Mouse (Mus musculus) liver, embryonic 12.5 days (tissue): Measurements from ENCODE around the gene Rfx1. TPM values are rescaled to one million over a fixed set of nuclear protein-coding genes. Genes with fewer than 3 reads are reported as not detected.

Experiments
- ATAC-seq: fragments of 200-750 bp; cut with Nextera tagmentation; 2 replicates; pipeline ENCODE4 v1.8.0; 2017; ENCODE audit warnings: moderate number of reproducible peaks, mild to moderate bottlenecking, moderate library complexity
- H3K27ac ChIP-seq: fragments of 300-500 bp; sonication (generic); 2 replicates; pipeline ENCODE4 v1.5.1; 2016; ENCODE audit warnings: mild to moderate bottlenecking
- H3K27me3 ChIP-seq: fragments of 300-500 bp; sonication (generic); replicated peaks from 2 replicates; pipeline ENCODE4 v1.6.1; 2016; ENCODE audit warnings: mild to moderate bottlenecking, moderate library complexity
- H3K36me3 ChIP-seq: fragments of 300-500 bp; sonication (generic); 2 replicates; pipeline ENCODE4 v1.6.1; 2016; ENCODE audit warnings: mild to moderate bottlenecking, moderate library complexity
- H3K4me1 ChIP-seq: fragments of 300-500 bp; sonication (generic); 2 replicates; pipeline ENCODE4 v1.6.1; 2016
- H3K4me2 ChIP-seq: fragments of 300-500 bp; sonication (generic); 2 replicates; pipeline ENCODE4 v1.6.1; 2016; ENCODE audit warnings: mild to moderate bottlenecking, moderate library complexity
- H3K4me3 ChIP-seq: fragments of 300-500 bp; sonication (generic); 2 replicates; pipeline ENCODE4 v1.5.1; 2016; ENCODE audit warnings: mild to moderate bottlenecking, moderate library complexity
- H3K9ac ChIP-seq: fragments of 300-500 bp; sonication (generic); 2 replicates; pipeline ENCODE4 v1.6.1; 2016; ENCODE audit warnings: mild to moderate bottlenecking, moderate library complexity
- H3K9me3 ChIP-seq: fragments of 300-500 bp; sonication (generic); replicated peaks from 2 replicates; pipeline ENCODE4 v1.6.1; 2016; ENCODE audit warnings: mild to moderate bottlenecking, moderate library complexity
- WGBS: fragments of 180-500 bp; shearing (Covaris S2); methylation state at CpG from one replicate; pipeline ENCODE4 v1.1.7; 2016; ENCODE audit not compliant: insufficient replicate concordance; 5-methylcytosine and 5-hydroxymethylcytosine counted together
- polyA plus RNA-seq: library from polyadenylated mRNA; unstranded; fragments of >200 nt; fragmentation: Nextera tagmentation; extraction: Ambion mirVana; gene quantifications from 2 replicates; pipeline ENCODE4 v1.2.1, GENCODE M21; 2016

Gene Rfx1
- polyA plus RNA-seq, 1 experiment from 2014 or later = 4.1 TPM

DNA sequence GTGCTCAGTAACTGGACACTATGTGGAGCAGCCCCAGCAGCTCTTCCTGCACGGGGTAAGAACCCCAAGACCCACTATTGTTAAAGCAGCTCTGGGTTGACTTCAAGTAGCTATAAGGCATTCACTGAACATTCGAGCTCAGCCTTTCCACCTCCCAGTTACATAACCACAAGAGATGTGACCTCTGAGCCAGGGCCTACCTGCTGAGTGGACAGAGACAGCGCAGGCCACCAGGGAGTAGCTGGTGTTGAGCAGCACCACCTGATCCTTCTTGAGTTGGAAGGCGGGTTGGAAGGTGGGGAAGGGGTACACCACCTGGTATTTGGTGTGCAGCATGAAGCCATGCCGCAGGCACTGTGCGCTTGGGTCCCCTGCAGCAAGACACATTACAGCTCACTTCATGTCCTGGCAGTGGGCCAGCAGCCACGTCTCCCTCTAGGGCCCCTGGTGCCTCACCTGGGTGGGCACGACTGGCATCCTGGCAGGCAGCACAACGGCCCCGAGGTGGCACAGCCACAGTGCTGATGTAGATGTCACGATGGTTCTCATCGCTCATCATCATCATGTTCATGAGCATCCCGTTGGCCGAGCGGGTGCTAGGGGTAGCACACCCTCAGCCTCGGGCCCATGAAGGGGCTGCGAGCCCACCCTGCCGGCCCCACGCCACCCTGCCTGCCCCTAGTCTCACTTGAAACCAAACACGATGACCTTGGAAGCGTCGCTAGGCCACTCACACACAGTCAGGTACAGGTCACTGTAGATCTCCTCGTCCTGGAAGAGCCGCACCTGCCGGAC lies 35.0 kb downstream of the Rfx1 start:
- 88% methylated on average over 25 of the region's 25 CpGs for WGBS
- Histone ChIP-seq H3K27ac (no peak overlapping the region), H3K27me3 (no peaks in the 10 kb centered on the region), H3K4me3 (no peak overlapping the region), H3K9me3 (no peaks in the 10 kb centered on the region), H3K36me3 (peaks cover 53% of the 10 kb centered on the region), H3K4me1 (peaks cover 28% of the 10 kb centered on the region), H3K9ac (no peak overlapping the region), H3K4me2 (no peak overlapping the region)
- ATAC-seq = no peak

DNA sequence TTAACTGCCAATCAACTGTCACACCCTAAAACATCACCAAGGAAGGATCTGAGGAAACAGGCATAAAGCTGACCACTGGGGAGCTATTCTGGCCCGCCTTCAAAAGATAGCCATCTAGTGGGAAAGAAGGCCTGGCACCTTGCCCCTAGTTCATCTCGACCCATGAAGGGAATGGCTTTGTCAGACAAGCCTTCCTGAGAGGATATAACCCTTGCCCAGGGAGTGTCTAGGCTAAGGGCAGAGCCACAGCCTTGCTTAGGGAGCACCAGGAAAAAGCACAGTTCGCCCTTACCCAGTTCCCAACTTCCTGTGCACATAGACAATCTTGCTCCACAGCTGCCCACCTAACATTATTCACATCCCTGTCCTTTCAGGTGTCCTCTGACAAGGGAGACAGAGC lies 37.0 kb downstream of the Rfx1 start:
- Histone ChIP-seq H3K9me3 (peaks cover 4% of the 10 kb centered on the region), H3K4me2 (peak overlapping the region; percentile 92), H3K4me1 (peaks cover 28% of the 10 kb centered on the region), H3K9ac (peak overlapping the region; percentile 86), H3K4me3 (peak overlapping the region; percentile 81), H3K27me3 (no peaks in the 10 kb centered on the region), H3K27ac (peak overlapping the region; percentile 81), H3K36me3 (peaks cover 34% of the 10 kb centered on the region)
- 35% methylated on average over 3 of the region's 3 CpGs for WGBS
- no peak for ATAC-seq

DNA sequence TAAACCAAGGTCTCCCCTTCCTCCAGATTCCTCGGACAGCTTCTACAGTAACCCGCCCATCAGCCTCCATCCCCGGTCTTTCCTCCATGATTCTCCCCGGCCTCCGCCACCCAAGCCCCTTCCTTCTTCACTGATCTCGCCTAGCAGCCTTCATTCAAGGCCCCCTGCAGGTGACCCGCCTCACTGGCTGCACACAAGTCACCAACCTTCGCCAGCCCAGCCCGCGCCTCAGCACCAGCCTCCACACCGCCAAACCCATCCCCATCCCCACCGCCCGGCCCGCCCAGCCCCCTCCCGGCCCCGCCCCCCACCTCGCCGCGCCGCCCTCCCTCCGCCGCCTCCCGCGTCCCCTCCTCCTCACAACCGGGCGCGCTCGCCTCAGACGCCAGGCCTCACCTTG lies 37.6 kb downstream of the Rfx1 start:
- WGBS = 2% methylated on average over 26 of the region's 29 CpGs

DNA sequence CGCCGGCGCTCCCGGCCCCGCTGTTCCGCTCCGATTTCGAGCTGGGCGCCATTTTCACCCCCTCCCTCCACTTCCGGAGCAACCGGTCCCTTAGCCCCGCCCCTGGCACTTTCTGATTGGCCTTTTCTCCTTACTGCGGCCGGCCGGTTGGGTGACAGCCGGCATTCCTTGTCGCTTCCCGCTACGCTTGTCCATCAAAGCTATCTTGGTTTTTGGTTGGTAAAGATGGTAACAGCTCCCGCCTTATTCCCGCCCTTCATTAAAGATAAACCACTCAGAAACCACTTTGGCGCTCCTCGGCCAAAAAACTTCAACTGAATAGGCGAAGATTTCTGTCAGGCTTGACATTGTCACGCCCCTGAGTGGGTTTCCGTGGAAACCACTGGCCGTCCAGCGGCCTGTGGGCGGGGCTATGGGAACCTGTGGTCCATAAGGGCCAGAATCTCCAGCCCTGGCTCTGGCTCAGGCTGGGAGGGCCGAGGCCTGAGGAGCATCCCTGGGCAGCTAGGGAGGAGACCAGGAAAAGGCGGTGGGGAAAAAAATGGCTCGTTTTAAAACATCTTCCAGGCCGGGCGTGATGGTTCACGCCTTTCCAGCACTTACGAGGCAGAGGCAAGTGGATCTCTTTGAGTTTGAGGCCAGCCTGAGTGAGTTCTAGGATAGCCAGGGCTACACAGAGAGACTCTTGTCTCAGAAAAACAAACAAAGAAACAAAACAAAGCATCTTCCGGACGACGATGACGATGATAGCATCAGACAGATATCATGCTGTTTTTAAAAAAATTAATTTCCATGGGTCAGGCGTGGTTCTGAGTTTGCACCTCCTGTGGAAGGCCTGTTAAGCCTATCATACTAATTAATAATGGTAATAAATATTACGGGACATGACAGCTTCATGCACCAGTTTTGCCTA lies 38.3 kb downstream of the Rfx1 start, which contains the start of gene Dcaf15:
Gene Dcaf15 (minus strand): TSS at position 72 of the 913 bp plus-strand sequence.
- peaks cover 28% of the 10 kb centered on the region for H3K4me1 ChIP-seq
- peaks cover 4% of the 10 kb centered on the region for H3K9me3 ChIP-seq
- peak within 1 kb of the TSS; percentile 81 for H3K27ac ChIP-seq
- ATAC-seq = peak; percentile 96
- H3K36me3 ChIP-seq = peaks cover 25% of the 10 kb centered on the region
- 10% methylated on average over 42 of the region's 42 CpGs for WGBS
- no peaks in the 10 kb centered on the region for H3K27me3 ChIP-seq
- peak within 1 kb of the TSS; percentile 86 for H3K9ac ChIP-seq
- H3K4me3 ChIP-seq = peak within 1 kb of the TSS; percentile 81
- peak within 1 kb of the TSS; percentile 92 for H3K4me2 ChIP-seq

More for the DNA sequence above, 37.6 kb downstream of the Rfx1 start:
- peak; percentile 76 for ATAC-seq
- H3K4me2 ChIP-seq = peak overlapping the region; percentile 92
- peaks cover 28% of the 10 kb centered on the region for H3K36me3 ChIP-seq
- peak overlapping the region; percentile 86 for H3K9ac ChIP-seq
- peak overlapping the region; percentile 81 for H3K27ac ChIP-seq
- H3K9me3 ChIP-seq = peaks cover 4% of the 10 kb centered on the region
- peak overlapping the region; percentile 81 for H3K4me3 ChIP-seq
- H3K27me3 ChIP-seq = no peaks in the 10 kb centered on the region
- H3K4me1 ChIP-seq = peaks cover 28% of the 10 kb centered on the region

DNA sequence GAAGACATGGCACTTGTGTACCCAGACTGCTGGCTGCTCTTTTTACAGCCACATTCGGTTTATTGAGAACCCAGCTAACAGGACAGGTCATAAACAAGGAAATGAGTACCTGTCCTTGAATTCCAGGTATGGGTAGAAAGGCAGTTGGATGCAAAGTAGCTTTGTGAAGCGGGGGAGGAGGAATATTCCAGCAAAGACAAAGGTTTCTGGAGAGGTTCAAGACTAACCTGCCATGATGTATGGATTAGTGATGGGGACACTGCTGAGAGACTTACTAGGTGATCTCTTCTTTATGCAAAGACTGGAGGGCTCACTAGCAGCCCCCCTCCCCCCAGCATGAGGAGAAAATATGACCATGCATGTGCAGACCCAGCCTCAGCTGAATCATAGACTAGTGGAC lies 39.0 kb downstream of the Rfx1 start:
- H3K4me2 ChIP-seq = peak overlapping the region; percentile 92
- whole genome bisulfite sequencing = 74% methylated on average over 2 of the region's 2 CpGs
- no peak for ATAC-seq

DNA sequence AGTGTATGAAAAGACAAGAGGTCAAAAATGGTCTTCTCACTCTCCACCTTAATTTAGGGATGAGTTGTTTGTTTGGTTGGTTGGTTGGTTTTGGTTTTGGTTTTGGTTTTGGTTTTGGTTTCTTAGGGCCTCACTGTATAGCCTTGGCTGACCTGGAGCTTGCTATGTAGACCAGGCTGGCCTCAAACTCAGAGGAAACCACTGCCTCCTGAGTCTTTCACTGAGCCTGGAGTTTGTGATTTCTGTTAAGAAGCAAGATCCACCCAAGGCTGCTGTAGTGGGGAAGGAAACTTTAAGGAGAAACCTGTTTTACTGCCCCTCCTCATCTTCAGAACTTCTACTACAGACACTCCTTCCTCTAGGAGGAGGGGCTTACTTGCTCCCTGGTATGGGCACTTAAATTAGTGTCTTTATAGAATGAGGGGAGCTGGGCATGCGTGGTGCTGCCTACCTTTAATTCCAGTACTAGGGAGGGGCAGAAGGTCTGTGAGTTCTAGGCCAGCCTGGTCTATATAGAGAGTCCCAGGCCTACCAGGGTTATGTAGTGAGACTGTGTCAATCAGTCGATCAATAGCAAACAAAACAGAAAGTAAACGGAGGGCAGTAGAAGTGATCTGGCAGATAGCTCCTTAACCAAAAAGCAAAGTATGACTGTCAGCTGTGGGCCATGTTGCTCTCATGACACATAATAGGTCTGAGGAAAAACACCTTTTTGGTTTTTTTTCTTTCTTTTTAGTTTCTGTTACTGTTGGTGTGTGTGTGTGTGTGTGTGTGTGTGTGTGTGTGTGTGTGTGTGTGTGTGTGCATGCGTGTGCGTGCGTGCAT lies 39.8 kb downstream of the Rfx1 start:
- no peak for ATAC-seq
- Histone ChIP-seq H3K27me3 (no peaks in the 10 kb centered on the region), H3K4me1 (peaks cover 28% of the 10 kb centered on the region), H3K27ac (no peak overlapping the region), H3K36me3 (peaks cover 15% of the 10 kb centered on the region), H3K9ac (no peak overlapping the region), H3K4me2 (no peak overlapping the region), H3K9me3 (peaks cover 4% of the 10 kb centered on the region), H3K4me3 (no peak overlapping the region)
- 87% methylated on average over 6 of the region's 6 CpGs for WGBS

More for the DNA sequence above, 39.0 kb downstream of the Rfx1 start:
- peaks cover 28% of the 10 kb centered on the region for H3K4me1 ChIP-seq
- no peaks in the 10 kb centered on the region for H3K27me3 ChIP-seq
- H3K36me3 ChIP-seq = peaks cover 23% of the 10 kb centered on the region
- peaks cover 4% of the 10 kb centered on the region for H3K9me3 ChIP-seq
- peak overlapping the region; percentile 81; the same call in 1 of the 2 replicates for H3K4me3 ChIP-seq
- no peak overlapping the region for H3K27ac ChIP-seq
- no peak overlapping the region for H3K9ac ChIP-seq

DNA sequence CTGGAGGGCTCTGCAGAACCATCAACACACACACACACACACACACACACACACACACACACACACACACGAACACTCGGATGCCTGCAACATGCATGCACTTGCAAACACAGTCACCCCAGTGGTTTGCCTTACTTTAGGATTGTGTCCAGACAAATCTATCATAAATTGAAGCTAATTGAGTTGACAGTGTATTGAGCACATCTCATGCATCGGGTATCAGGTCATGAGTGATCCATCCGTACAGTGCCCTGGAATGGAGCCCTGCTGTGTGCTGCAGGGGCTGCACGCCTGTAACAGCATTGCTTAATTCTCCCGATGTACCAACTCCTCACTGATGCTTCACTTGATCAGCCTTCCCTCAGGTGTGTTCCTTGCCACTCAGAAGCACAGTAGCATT lies 49.0 kb downstream of the Rfx1 start:
- no peak overlapping the region for H3K27ac ChIP-seq
- H3K4me1 ChIP-seq = no peaks in the 10 kb centered on the region
- no peak overlapping the region for H3K4me2 ChIP-seq
- H3K9me3 ChIP-seq = no peaks in the 10 kb centered on the region
- H3K27me3 ChIP-seq = 0 out of 2 replicates have a peak, but pooled peaks cover 4% of the 10 kb centered on the region
- H3K9ac ChIP-seq = no peak overlapping the region
- no peaks in the 10 kb centered on the region for H3K36me3 ChIP-seq
- no peak overlapping the region for H3K4me3 ChIP-seq
- 71% methylated on average over 6 of the region's 6 CpGs for WGBS
- ATAC-seq = no peak

DNA sequence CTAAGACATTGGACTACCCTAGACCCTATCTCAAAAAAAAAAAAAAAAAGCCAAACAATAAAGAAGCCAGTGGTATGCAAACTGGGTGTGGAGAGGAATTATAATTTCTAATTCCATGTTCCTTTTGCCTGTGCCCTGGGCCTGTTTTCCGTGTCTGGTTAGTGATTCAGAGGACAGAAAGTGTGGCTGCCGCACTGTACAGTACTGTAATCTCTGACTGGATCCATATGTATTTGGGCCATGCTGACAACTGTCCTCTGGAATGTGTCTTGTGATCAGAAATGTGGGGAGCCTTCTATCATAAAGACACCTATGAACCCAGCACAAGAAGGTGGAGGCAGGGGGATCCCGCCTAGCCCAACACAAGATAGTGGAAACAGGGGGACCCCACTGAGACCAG lies 55.5 kb downstream of the Rfx1 start:
- no peak overlapping the region for H3K4me2 ChIP-seq
- no peak overlapping the region for H3K27ac ChIP-seq
- no peak for ATAC-seq
- H3K27me3 ChIP-seq = peaks cover 12% of the 10 kb centered on the region; the same call in 1 of the 2 replicates
- H3K36me3 ChIP-seq = no peaks in the 10 kb centered on the region
- H3K9me3 ChIP-seq = no peaks in the 10 kb centered on the region
- 77% methylated on average over 3 of the region's 3 CpGs for whole genome bisulfite sequencing
- no peaks in the 10 kb centered on the region for H3K4me1 ChIP-seq
- H3K4me3 ChIP-seq = no peak overlapping the region
- no peak overlapping the region for H3K9ac ChIP-seq

DNA sequence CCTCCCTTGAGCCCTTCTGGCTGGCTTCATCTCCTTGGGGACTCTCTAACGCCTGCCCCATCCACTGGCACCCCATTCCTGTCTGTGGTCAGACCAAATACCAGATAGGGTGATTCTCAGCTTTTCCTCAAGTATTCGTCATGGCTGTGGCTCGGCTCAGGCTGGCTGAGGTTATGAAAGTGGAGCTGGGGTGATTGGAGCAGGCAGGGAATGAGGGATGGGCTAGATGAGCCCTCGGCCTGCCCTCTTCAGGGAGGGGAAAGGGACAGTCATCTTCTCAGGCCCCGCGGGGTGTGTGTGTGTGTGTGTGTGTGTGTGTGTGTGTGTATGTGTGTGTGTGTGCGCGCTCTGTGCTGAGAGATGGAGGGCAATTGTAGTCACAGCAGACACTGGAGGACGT lies 59.0 kb downstream of the Rfx1 start, which contains the start of gene Podnl1:
Gene Podnl1 (plus strand): TSS at position 334 of the 400 bp plus-strand sequence.
- ATAC-seq = no peak
- 56% methylated on average over 9 of the region's 9 CpGs for WGBS

DNA sequence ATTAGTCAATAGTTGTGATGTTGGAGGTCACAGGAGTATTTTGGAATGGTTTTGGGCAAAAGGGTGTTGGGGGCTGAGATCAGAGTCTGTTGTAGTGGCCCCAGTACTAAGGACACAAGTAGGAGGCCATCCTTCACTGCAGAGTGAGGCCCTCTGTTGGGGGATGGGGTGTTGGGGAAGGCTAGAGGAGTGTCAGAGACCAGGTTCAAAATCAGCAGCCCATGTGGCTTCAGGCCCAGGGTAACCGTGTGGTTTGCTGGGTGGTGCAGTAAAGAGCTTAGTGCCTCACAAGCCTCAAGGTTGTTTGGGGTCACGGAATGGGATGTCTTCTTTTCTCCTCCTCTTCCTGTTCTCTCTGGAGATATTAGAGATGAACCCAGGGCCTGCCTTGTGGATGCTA lies 60.1 kb downstream of the Rfx1 start:
- ATAC-seq = no peak
- Histone ChIP-seq H3K4me2 (no peak overlapping the region), H3K36me3 (no peaks in the 10 kb centered on the region), H3K9me3 (no peaks in the 10 kb centered on the region), H3K9ac (no peak overlapping the region), H3K27me3 (peaks cover 15% of the 10 kb centered on the region; the same call in 1 of the 2 replicates), H3K4me1 (peaks cover 12% of the 10 kb centered on the region), H3K27ac (no peak overlapping the region), H3K4me3 (no peak overlapping the region)
- 24% methylated on average over 2 of the region's 2 CpGs for WGBS

More for the DNA sequence above, 59.0 kb downstream of the Rfx1 start, which contains the start of gene Podnl1:
- peaks cover 12% of the 10 kb centered on the region for H3K4me1 ChIP-seq
- no peak within 1 kb of the TSS for H3K27ac ChIP-seq
- no peaks in the 10 kb centered on the region for H3K9me3 ChIP-seq
- H3K4me2 ChIP-seq = no peak within 1 kb of the TSS
- no peaks in the 10 kb centered on the region for H3K36me3 ChIP-seq
- peaks cover 12% of the 10 kb centered on the region; the same call in 1 of the 2 replicates for H3K27me3 ChIP-seq
- no peak within 1 kb of the TSS for H3K9ac ChIP-seq
- no peak within 1 kb of the TSS for H3K4me3 ChIP-seq
